Mouse (Mus musculus) neural tube, embryonic 14.5 days (tissue): ENCODE results near the gene Fam24b. TPM values are rescaled to one million over a fixed set of nuclear protein-coding genes. Genes with fewer than 3 reads are reported as not detected.

Source experiments
- ATAC-seq: fragments of 200-750 bp; cut with Nextera tagmentation; 2 replicates; pipeline ENCODE4 v1.8.0; 2017; ENCODE audit warnings: low read depth, mild to moderate bottlenecking, moderate TSS enrichment, moderate library complexity
- H3K27ac ChIP-seq: fragments of 300-500 bp; sonication (generic); 2 replicates; pipeline ENCODE4 v1.5.1; 2014; ENCODE audit warnings: low read depth, mild to moderate bottlenecking, control low read depth, low read length, moderate library complexity, mixed read lengths
- H3K27me3 ChIP-seq: fragments of 300-500 bp; sonication (generic); 2 replicates; pipeline ENCODE4 v1.6.1; 2014; ENCODE audit warnings: low read length; ENCODE audit not compliant: control insufficient read depth, insufficient read depth
- H3K36me3 ChIP-seq: fragments of 300-500 bp; sonication (generic); 2 replicates; pipeline ENCODE4 v1.6.1; 2014; ENCODE audit warnings: low read length, mixed read lengths; ENCODE audit not compliant: control insufficient read depth, insufficient read depth
- H3K4me1 ChIP-seq: fragments of 300-500 bp; sonication (generic); 2 replicates; pipeline ENCODE4 v1.6.1; 2014; ENCODE audit warnings: low read length; ENCODE audit not compliant: control insufficient read depth, insufficient read depth
- H3K4me2 ChIP-seq: fragments of 300-500 bp; sonication (generic); 2 replicates; pipeline ENCODE4 v1.6.1; 2014; ENCODE audit warnings: mild to moderate bottlenecking, low read depth, low read length, control low read depth
- H3K4me3 ChIP-seq: fragments of 300-500 bp; sonication (generic); 2 replicates; pipeline ENCODE4 v1.5.1; 2014; ENCODE audit warnings: low read depth, low read length, control low read depth, mixed read lengths
- H3K9ac ChIP-seq: fragments of 300-500 bp; sonication (generic); replicated peaks from 2 replicates; pipeline ENCODE4 v1.6.1; 2014; ENCODE audit warnings: low read depth, mild to moderate bottlenecking, control low read depth, low read length, mixed read lengths
- H3K9me3 ChIP-seq: fragments of 300-500 bp; sonication (generic); 2 replicates; pipeline ENCODE4 v1.6.1; 2016; ENCODE audit warnings: low read length; ENCODE audit not compliant: control insufficient read depth
- WGBS: fragments of 180-500 bp; shearing (Covaris S2); extraction: QIAGEN DNeasy Blood & Tissue Kit; methylation state at CpG from one replicate; pipeline ENCODE4 v1.1.7; 2014; 5-methylcytosine and 5-hydroxymethylcytosine counted together
- polyA plus RNA-seq: library from polyadenylated mRNA; unstranded; fragments of >200 nt; fragmentation: Nextera tagmentation; extraction: Ambion mirVana; gene quantifications from 2 replicates; pipeline ENCODE4 v1.2.1, GENCODE M21; 2014

The Fam24b gene
- polyA plus RNA-seq, 1 experiment from 2014 or later, result not detected

GRCm38 (mm10) chr7:131345856-131346541, 16.7 kb upstream of the Fam24b start:
- ATAC-seq, result no peak
- Histone ChIP-seq H3K36me3 (peaks cover 30% of the 10 kb centered on the region), H3K9ac (no peak overlapping the region), H3K27me3 (no peaks in the 10 kb centered on the region), H3K4me3 (no peak overlapping the region), H3K4me1 (no peaks in the 10 kb centered on the region), H3K27ac (no peak overlapping the region), H3K4me2 (no peak overlapping the region), H3K9me3 (no peaks in the 10 kb centered on the region)
- 52% methylated on average over 7 of the region's 7 CpGs for WGBS

GRCm38 (mm10) chr7:131337502-131338068, 8.3 kb upstream of the Fam24b start:
- Histone ChIP-seq H3K36me3 (peaks cover 6% of the 10 kb centered on the region; the same call in 1 of the 2 replicates), H3K27me3 (no peaks in the 10 kb centered on the region), H3K9me3 (no peaks in the 10 kb centered on the region), H3K4me2 (no peak overlapping the region), H3K4me3 (no peak overlapping the region), H3K27ac (no peak overlapping the region), H3K4me1 (no peaks in the 10 kb centered on the region), H3K9ac (no peak overlapping the region)
- WGBS, result 38% methylated on average over 8 of the region's 8 CpGs
- no peak for ATAC-seq

GRCm38 (mm10) chr7:131333564-131333963, 4.2 kb upstream of the Fam24b start, which contains the start of gene Fam24a:
Gene Fam24a (plus strand): TSS chr7:131333864.
- H3K27ac ChIP-seq, result no peak within 1 kb of the TSS
- H3K9ac ChIP-seq, result no peak within 1 kb of the TSS
- no peaks in the 10 kb centered on the region for H3K36me3 ChIP-seq
- H3K4me1 ChIP-seq, result no peaks in the 10 kb centered on the region
- no peaks in the 10 kb centered on the region for H3K9me3 ChIP-seq
- H3K4me3 ChIP-seq, result no peak within 1 kb of the TSS
- H3K4me2 ChIP-seq, result no peak within 1 kb of the TSS
- H3K27me3 ChIP-seq, result no peaks in the 10 kb centered on the region
- no peak for ATAC-seq
- 55% methylated on average over 1 of the region's 1 CpGs for WGBS

GRCm38 (mm10) chr7:131331688-131332087, 2.4 kb upstream of the Fam24b start:
- Histone ChIP-seq H3K27ac (no peak overlapping the region), H3K4me2 (no peak overlapping the region), H3K4me3 (no peak overlapping the region), H3K9ac (no peak overlapping the region), H3K27me3 (no peaks in the 10 kb centered on the region), H3K4me1 (no peaks in the 10 kb centered on the region), H3K36me3 (no peaks in the 10 kb centered on the region), H3K9me3 (no peaks in the 10 kb centered on the region)
- ATAC-seq, result no peak
- WGBS, result 85% methylated on average over 2 of the region's 2 CpGs

- ATAC-seq, result no peak
- Histone ChIP-seq H3K4me2 (no peak overlapping the region), H3K4me1 (no peaks in the 10 kb centered on the region), H3K4me3 (no peak overlapping the region), H3K27ac (no peak overlapping the region), H3K9ac (no peak overlapping the region), H3K9me3 (no peaks in the 10 kb centered on the region), H3K27me3 (no peaks in the 10 kb centered on the region), H3K36me3 (no peaks in the 10 kb centered on the region)
- 96% methylated on average over 5 of the region's 5 CpGs for WGBS
Measured at GRCm38 (mm10) chr7:131327054-131327453, 2.3 kb downstream of the Fam24b start.

- Histone ChIP-seq H3K4me2 (no peak within 1 kb of the TSS), H3K9me3 (no peaks in the 10 kb centered on the region), H3K27ac (no peak within 1 kb of the TSS), H3K9ac (no peak within 1 kb of the TSS), H3K4me3 (no peak within 1 kb of the TSS), H3K4me1 (no peaks in the 10 kb centered on the region), H3K36me3 (no peaks in the 10 kb centered on the region), H3K27me3 (no peaks in the 10 kb centered on the region)
- WGBS, result 76% methylated on average over 2 of the region's 2 CpGs
- ATAC-seq, result no peak
Measured at GRCm38 (mm10) chr7:131322192-131322591, 7.1 kb downstream of the Fam24b start, which contains the start of gene Cuzd1. Gene Cuzd1 (minus strand): TSS chr7:131322292.

- no peak overlapping the region for H3K9ac ChIP-seq
- H3K36me3 ChIP-seq, result no peaks in the 10 kb centered on the region
- H3K9me3 ChIP-seq, result no peaks in the 10 kb centered on the region
- no peak overlapping the region for H3K4me3 ChIP-seq
- no peak overlapping the region for H3K27ac ChIP-seq
- no peaks in the 10 kb centered on the region for H3K4me1 ChIP-seq
- no peak overlapping the region for H3K4me2 ChIP-seq
- H3K27me3 ChIP-seq, result no peaks in the 10 kb centered on the region
- 88% methylated on average over 6 of the region's 7 CpGs for WGBS
- ATAC-seq, result no peak
Measured at GRCm38 (mm10) chr7:131318340-131318739, 11.0 kb downstream of the Fam24b start.

GRCm38 (mm10) chr7:131317587-131317986, 11.7 kb downstream of the Fam24b start:
- Histone ChIP-seq H3K27me3 (no peaks in the 10 kb centered on the region), H3K9ac (no peak overlapping the region), H3K36me3 (no peaks in the 10 kb centered on the region), H3K4me2 (no peak overlapping the region), H3K4me3 (no peak overlapping the region), H3K9me3 (no peaks in the 10 kb centered on the region), H3K4me1 (no peaks in the 10 kb centered on the region), H3K27ac (no peak overlapping the region)
- 77% methylated on average over 12 of the region's 12 CpGs for WGBS
- ATAC-seq, result no peak

- no peaks in the 10 kb centered on the region for H3K4me1 ChIP-seq
- no peaks in the 10 kb centered on the region for H3K9me3 ChIP-seq
- no peak overlapping the region for H3K4me2 ChIP-seq
- H3K36me3 ChIP-seq, result no peaks in the 10 kb centered on the region
- H3K9ac ChIP-seq, result no peak overlapping the region
- 88% methylated on average over 7 of the region's 7 CpGs for WGBS
- no peak overlapping the region for H3K4me3 ChIP-seq
- H3K27me3 ChIP-seq, result no peaks in the 10 kb centered on the region
- ATAC-seq, result no peak
- H3K27ac ChIP-seq, result no peak overlapping the region
Measured at GRCm38 (mm10) chr7:131314493-131314892, 14.8 kb downstream of the Fam24b start.
